Mouse (Mus musculus) right cerebral cortex, postnatal 25 days (tissue): ENCODE measurements around the gene Abcb6.

Experiments used
- DNase-seq: peaks from one replicate; pipeline ENCODE4 v3.0.0; 2022

Abcb6 gene

DNA sequence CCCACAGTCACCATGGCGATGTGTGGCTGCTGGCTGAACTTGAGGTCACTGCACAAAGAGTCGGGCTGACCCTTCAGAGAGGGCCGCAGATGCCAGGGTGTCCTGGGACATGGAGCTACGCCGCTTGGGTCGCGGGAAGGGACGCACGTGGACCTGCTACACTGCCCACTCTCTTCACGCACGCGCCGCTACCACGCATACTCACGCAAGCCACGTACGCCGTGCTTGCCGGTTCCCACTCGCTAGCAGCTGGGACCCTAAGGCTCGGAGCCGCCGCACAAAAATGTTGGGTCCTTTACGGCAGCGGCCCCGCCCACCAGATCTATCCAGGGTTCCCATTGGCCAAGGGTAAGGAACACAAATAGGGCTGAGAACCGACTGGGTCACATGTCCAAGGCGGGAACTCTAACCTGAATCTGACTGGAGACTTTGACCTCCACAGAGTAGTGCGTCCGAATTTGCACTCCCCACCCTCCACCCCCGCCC, at the start of gene Abcb6:
Abcb6 (minus strand) TSS at position 288 of the 486 bp plus-strand sequence.
- DNase-seq, result peak; percentile 91

DNA sequence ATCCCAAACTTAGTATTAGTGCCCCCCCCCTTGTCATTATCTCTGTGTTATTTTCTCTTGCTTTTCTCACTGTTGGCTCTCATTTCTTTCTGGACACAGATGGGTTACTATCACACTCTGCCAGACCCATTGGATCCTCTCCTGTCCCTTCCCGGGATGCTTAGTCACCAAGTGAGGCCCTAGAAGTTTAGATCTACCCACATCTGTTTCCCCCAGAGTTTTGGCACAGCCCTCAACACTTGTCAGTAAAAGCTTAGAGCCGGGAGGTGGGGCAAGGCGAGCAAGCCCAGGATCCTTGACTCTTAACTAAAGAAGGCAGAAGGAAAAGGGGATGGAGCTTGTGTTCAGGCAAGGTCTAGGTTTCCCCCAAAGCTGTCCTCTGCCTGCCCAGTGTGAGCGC, 49.0 kb upstream of the Abcb6 start:
- DNase-seq, result no peak

DNA sequence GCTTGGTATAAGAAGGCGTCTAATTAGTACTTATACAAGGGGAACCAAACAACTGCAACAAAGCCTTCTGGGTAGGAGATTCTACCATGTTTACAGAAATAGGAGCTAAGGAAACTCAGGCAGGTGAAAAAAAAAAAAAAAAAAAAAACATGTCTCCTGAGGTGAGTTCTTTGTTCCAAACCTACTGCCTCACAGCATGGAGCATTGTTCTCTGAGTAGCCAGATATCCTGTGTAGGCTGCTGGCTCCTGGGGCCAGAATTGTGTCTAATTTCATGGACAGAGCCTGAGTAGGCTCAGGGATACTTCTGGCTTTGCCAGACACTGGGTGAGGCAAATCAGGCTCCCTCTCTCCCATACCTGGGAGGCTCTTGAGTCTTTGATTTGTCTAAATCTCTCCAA, 47.5 kb upstream of the Abcb6 start:
- DNase-seq, result no peak

DNA sequence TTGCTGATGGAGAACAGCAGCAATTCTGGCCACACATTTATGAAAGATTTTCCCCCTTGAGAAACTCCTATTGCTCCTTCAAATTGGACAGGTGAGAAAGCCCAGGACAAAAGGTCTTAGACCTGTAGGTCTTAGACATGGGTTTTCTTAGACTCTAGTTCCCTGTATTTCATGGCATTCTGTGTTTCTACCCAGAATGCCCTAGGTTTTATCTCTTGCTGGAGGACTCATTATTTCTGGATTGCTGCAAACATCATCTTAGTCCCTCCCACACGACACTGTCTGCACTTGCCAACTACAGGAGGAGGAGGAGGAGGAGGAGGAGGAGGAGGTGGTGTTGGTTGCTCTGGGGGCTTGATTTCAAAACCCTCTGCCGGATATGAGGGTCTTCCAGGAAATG, 45.9 kb upstream of the Abcb6 start:
- no peak for DNase-seq

DNA sequence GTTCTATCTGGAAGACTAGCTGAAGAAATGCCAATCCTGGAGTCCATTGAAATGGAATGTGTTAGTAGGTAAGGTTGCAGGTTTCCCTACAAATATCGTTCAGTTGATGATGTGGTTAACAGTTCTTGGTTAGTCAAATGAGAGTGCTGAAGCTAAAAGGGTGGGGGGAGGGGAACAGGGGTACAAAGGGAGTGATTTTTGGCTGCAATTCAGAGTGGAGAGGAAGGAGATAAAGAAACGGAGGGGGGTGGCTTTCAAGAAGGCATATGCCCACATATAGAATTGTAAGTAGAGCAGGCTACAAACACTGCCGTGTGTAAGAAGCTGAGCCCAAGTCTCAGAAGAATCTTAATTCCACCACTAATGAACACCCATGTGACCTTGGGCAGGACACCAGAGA, 45.3 kb upstream of the Abcb6 start:
- DNase-seq, result no peak

DNA sequence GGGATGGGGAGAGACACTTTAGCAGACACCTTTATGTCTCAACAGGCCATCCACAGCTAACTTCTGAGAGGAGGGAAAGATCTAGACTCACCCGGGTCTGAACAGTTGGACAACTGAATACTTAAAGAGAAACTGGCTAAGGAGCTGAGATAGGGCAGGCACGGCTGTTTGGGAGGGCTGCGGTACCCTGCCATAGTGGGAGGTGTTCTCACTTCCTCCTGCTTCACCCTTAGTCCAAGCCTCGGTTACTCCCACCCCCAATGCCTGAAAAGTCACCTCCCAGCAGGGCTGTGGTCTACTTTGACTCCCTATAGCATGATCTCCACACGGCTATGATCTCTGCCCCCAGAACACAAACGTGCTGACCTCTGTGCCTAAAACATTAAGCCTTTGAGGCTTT, 43.3 kb upstream of the Abcb6 start:
- DNase-seq, result no peak

DNA sequence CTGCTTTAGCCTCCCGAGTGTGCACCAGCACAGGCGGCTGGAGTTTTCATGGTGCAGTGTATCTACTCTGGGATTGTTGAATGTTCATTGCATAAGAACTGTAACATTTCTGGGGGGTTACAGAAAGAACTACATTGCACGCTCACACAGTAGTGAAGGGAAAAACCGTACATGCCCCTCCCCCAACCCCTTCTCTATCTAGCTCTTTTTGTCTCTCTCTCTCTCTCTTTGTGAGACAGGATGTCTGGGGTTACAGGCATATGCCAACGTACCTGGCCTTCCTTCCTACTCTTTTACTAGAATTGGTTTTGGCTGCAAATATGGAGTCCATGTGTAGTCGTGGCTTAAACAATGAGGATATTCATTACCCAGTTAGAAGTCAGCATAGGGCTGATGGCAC, 42.7 kb upstream of the Abcb6 start:
- no peak for DNase-seq

DNA sequence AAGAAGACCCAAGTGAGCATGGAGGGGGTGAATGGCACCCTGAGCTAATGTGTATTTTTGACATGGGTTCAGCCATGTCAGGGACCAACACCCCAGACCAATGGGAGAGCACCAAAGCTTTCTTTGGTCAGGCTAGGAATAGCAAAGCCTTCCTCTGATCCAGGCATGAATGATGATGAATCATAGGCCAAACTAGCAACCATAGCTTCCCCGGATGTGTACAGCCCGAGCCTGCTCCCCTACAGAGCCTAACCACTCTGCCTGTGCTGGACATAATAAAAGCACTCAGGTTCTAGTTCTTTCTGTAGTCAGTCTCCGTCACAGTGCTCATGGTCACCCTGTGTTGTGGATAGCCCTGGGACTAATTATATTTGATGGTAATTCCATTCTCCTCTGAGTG, 41.3 kb upstream of the Abcb6 start:
- DNase-seq, result no peak

DNA sequence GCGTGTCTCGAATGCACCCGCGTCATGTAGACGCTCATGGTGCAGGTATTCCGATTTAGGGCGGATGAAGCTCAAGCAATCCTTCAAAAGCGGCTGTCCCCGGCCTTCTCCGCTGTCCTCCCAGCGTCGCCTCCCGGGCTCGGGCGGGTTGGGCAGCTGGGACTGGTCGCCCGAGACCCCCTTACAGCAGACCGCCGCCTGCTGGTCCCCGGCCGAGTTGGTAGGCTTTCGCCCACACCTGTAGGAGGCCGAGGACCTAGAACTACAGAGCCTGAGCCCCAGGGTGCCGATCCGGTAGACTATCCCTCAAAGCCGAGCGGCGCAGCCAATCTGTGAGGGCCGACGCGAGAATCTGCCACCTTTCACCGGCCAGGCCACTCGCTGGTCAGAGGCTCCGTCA, 39.3 kb upstream of the Abcb6 start, which contains the start of gene Tuba4a:
Tuba4a (minus strand) TSS at position 335 of the 400 bp plus-strand sequence.
- DNase-seq, result no peak

DNA sequence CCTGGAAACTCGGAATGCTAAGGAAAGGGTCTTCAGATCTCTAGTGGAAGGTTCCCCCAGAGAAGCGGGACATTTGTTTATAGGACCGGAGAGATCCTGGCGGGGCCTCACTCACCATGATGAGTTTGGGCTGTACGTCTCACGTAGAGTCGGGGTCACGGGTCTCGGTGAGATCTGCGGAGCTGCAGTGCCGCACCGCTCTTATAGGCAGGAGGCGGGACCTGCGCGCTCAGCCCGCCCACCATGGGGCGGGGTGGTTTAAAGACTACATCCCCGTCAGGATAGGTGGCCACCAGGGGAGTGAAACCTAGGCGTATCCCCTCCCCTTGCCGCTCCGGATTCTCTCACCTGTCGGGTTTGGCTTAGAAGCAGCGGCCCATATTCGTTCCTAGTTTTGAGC, 38.9 kb upstream of the Abcb6 start:
- DNase-seq, result peak; percentile 91

DNA sequence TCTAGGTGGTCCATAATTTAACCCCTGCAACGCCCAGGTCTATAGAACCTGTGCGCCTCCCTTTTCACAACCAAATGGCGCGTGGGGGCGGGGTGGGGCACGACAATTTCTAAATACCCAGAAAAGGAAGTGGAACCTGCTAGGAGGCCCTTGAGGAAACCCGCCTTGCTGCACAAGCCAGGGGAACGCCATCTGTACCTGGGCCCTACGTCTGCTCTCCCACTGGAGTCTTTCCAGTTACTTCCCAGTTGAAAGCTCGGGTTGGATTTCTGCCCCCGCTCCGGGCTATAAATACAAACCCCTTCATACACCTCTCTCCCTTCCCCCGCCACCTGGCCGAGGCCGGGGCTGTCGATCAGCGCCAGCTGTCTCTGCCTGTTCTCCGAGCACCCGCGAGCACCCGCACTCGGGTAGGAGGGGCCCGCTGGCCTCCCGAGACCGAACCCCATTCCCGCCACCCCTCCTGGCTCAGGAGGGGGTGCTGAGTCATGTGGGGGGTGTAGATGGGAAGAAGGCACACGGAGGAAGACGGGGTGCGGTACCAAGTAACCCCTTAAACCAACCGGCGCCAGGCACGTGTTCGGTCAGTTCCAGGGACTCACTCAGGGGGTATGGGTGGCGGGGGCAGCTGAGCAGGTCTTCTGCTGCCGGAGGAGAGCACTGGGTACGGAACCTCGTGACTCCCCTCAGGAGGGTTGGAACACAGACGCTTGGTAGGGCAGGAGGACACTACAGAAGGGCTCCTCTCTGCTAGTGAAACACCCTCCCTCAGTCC, 38.2 kb upstream of the Abcb6 start:
- peak; percentile 81 for DNase-seq

DNA sequence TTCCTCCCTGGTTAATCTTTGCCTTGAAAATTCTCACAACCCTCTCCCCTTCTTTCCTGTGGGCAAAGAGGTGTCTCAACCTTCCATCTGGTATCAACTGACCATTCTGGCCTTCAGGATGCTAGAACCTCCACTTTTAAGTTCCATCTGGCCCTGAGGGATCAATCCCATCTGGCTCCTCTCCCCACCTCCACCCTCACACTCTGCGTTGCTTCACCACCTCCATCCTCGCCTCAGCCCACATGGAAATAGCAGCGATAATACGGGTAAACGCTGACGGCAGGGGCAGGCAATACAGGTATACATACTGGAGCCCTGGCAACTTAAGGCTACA, 37.7 kb upstream of the Abcb6 start:
- no peak for DNase-seq

DNA sequence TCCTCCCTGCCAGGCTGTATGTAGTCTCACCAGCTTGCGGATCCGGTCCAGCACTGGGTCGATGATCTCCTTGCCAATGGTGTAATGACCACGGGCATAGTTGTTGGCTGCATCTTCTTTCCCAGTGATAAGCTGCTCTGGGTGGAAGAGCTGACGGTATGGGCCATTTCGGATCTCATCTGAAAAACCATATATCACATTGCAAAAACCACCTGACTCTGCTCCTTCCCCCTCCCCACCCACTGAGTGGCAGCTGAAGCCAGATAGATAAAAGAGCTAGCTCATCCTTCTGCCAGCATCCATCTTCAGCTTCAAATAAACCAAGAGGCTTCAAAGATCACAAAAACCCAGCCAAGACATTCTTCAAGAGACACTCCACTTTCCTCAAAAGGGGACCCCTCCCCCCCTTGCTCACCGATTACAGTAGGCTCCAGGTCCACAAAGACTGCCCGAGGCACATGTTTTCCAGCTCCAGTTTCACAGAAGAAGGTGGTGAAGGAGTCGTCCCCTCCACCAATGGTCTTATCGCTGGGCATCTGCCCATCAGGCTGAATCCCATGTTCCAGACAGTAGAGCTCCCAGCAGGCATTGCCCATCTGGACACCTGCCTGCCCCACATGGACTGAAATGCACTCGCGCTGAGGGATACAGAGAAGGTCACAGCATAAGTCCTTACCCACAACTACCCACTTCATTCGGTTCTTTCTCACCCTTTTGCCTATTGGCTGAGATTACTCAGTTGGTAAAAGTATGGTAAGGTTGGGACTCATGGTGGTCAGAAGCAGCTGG, 36.8 kb upstream of the Abcb6 start:
- DNase-seq, result no peak

DNA sequence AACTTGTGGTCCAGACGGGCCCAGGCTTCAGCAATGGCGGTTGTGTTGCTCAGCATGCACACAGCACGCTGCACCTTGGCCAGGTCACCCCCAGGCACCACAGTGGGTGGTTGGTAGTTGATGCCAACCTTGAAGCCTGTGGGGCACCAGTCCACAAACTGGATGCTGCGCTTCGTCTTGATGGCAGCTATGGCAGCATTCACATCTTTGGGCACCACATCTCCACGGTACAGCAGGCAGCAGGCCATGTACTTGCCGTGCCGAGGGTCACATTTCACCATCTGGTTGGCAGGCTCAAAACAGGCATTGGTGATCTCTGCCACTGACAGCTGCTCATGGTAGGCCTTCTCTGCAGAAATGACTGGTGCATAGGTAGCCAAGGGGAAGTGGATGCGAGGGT, 35.6 kb upstream of the Abcb6 start:
- no peak for DNase-seq

DNA sequence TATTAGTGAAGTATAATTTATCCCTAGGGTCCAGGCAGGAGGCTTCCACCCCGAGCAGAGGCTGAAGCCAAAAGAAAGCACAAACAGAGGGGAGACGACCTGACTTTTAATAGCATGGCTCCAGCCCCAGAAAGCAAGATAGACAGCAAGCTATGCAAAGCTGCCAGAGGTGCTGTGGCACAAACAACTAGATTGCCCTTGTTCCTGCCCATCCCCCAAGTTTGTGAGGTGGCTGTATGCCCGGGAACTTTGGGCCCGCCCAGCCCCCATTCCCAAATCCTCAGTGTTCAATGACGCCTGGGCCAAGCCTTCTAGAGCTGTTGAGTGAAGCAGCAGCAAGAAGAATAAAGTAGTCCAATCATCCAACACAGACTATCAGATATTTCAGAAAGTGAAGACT, 34.7 kb upstream of the Abcb6 start:
- peak; percentile 62 for DNase-seq

DNA sequence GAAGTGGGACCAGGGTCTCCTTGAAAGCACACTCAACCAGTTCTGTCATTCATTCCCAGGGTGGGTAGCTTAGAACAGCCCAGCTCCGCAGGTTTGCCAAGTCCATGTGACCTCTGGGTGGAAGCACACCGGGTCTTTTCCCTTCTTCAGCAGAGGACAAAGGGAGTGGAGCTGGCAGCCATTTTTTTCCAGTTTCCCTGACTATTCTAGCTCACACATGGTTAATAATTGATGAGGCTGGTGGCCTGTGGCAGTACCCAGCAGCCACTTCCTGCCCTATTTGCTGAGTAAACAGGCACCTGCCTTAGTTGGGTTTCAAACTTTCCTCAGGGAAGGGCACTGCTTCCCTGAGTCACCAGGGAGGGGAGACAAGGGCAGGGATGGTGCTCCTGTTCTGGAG, 34.2 kb upstream of the Abcb6 start:
- no peak for DNase-seq

DNA sequence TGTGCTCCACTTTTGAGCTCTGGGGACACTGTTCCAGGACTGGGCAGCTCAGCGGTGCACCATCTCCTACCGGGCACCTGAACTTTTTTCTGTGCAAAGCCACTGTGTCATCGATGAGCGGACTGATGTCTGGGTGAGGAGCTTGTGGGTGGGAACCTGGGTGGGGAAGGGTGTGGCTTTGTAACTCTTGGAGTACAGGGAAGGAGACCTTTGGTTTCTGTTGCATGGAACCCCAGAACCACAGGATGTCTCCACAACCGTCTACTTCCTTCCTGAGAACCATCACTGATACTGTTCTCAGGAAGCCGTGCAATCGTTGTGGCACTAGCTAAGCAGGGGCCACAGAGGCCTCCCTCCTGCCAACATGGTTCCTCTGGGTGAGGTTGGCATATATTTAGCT, 32.9 kb upstream of the Abcb6 start:
- no peak for DNase-seq

DNA sequence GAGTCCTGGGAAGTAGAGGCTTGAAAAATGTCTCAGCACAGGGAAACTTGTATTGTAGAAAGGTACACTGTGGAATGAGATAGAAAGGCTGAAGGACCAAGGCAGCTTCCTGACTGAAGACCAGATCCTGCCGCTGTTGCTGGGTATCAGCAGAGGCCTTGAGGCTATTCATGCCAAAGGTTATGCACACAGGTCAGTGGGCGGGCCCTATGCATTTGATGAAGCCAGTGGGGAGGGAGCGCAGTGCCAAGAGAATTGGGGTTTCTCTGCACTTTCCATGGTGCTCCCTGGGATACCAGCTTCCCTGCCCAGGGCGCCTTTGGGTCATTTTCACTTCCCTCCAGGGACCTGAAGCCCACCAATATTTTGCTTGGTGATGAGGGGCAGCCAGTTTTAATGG, 32.4 kb upstream of the Abcb6 start:
- no peak for DNase-seq

DNA sequence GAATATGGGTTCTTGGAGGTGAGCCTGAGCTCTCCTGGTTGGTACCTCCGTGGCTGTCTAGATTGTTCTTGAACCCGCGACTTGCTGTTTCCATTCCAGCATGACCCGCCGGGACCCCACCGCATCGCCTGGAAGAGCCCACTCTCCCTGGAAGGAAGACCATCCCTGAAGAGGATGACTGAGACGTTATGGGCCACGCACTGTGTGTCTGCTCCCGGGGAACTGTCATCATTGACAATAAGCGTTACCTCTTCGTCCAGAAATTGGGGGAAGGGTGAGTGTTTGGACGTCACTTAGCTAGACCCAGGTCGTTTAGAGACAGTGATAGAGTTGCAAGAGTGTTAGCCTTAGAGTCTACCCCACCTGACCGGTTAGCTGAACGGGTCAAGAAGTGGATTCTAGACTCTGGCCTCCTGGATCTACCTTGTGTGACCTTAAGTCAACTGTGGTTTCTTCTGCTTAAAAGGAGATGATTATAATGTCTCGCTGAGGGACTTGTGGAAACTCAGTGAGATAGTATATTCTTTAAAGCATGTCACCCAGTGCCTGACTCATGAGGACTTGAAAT, 31.0 kb upstream of the Abcb6 start:
- no peak for DNase-seq

DNA sequence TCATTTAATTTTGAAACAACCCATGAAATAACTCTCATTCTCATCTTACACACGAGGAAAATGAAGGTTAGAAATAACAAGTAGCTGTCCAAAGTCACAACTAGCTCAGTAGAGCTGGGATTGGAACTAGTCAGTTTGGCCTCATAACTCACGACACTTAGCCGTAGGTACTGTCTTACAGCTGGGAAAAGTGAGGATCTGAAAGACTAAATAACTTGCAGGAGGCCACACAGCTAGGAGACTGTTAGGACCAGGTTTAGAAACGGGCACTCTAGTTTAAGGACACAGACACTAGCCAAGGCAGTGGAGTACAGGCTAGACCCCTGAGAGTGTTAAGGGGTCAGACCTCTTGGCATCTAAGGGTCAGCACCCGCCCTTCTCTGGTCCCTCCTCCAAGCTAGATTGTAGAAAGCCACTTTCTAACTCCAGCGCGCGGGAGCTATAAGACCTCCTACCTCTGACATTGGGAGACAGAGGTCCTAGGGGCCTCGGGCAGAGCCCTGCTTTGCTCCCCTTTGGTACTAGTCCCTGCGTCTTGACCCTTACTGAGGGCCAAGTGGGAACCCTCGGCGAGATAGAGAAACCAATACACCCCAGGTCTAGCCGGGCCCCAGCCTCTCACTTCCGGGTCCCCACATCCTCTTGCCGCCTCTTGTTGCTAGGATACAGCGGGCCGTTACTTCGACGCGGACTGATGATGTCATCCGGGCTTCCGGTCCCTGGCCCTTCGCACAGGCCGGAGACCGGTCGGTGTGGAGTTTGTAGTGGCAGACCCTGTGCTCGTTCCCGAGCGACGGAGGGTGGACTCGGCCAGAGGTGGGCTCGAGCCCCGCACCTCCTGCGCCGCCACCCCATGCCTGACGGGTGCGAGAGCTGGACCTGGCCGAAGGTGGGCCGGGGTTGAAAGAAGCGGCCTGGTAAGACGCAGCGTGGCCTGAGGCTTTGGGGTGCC, 30.2 kb upstream of the Abcb6 start, which contains the start of the genes Glb1l and Stk16:
Glb1l (minus strand) TSS at position 678 of the 952 bp plus-strand sequence.
Stk16 (plus strand) TSS at position 703 of the 952 bp plus-strand sequence.
- peak; percentile 96 for DNase-seq

DNA sequence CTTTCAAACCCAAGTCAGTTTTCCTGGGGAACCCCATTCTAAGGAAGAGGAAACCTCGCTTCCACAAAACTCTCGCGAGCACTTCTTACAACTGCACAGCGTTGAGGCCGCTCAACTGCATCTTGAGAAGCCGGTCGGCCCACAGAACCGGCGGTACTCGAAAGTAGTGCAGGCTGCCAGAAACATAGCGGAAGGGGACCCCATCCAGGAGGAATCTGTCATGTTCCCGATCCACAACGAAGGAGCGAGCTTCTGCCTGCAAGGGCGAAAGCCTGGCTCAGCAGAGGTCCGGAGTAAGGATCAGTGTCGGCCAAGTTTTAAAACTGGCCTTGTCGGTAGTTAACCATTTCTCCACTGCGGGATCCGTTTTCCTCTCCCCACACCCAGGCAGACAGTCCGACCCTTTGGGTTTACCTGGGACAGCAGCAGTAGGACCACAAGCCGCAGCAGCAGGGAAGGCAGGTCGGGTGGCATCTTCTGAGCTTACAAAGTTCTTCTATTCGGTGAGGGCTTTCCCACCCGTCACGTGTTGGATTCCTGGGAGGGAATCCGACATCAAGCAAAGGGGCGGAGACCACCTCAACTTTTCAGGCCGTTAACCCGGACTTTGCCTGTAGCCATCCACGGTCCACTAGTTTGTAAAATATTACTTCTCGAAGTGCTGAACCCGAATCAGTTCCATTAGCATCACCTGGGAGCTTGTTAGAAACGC, 28.9 kb upstream of the Abcb6 start:
- no peak for DNase-seq

DNA sequence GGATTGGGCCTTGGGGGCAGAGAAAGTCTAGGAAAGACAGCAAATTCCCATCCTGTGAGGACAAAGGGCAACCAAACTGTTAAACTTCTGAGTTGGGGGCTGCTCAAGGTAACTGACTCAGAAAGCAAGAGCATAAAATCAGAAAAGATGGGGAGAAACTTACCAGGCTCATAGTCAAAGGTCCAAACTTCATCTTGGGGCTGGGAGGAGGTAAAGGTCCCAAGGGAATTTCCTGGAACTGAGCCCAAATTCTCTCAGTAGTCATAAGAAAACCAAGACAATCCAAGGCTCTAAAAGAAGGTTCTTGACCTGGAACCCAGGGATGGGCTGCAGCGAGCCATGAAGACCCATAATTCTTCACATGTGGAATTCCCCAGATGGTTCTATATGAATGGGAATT, 21.0 kb upstream of the Abcb6 start:
- no peak for DNase-seq
